Mouse (Mus musculus) cerebellum, adult 2 months (tissue): ENCODE measurements at regions not wholly inside any gene's neighbourhood (a gene's known extent, or its start where the extent isn't known, plus 50 kb on each side); places are given as distances from the start of the nearest gene placed in this dataset.

Experiments
- DNase-seq, 2 experiments: peaks; one replicate each; pipeline ENCODE4 v3.0.0; 2021
- H3K27ac ChIP-seq: fragments of 200-500 bp; 2 replicates; pipeline ENCODE4 v1.5.1; 2012; ENCODE audit warnings: low read length, control low read depth, inconsistent platforms; ENCODE audit not compliant: insufficient read depth
- H3K27me3 ChIP-seq: fragments of 200-500 bp; 2 replicates; pipeline ENCODE4 v1.6.1; 2012; ENCODE audit warnings: inconsistent platforms, mild to moderate bottlenecking, low read length, moderate library complexity; ENCODE audit not compliant: control insufficient read depth, insufficient read depth
- H3K4me1 ChIP-seq: fragments of 200-500 bp; 2 replicates; pipeline ENCODE4 v1.6.1; 2011; ENCODE audit warnings: low read length; ENCODE audit not compliant: control insufficient read depth, insufficient read depth
- H3K4me3 ChIP-seq: fragments of 200-500 bp; replicated peaks from 2 replicates; pipeline ENCODE3; 2011; ENCODE audit warnings: mild to moderate bottlenecking, low read depth, low read length, control low read depth; ENCODE audit not compliant: insufficient read depth
- CTCF ChIP-seq: fragments of 200-500 bp; IDR thresholded peaks from 2 replicates; pipeline ENCODE4 v1.5.1; 2011; ENCODE audit warnings: low read depth, mild to moderate bottlenecking, control low read depth, low read length, moderate library complexity, borderline replicate concordance; ENCODE audit not compliant: insufficient read depth
- POLR2A ChIP-seq: fragments of 200-500 bp; IDR thresholded peaks from 2 replicates; pipeline ENCODE4 v1.6.1; 2011; ENCODE audit warnings: low read length, control low read depth, borderline replicate concordance; ENCODE audit not compliant: insufficient read depth
- WGBS: fragments of 180-500 bp; shearing (Covaris S2); methylation state at CpG from one replicate; pipeline ENCODE4 v1.1.7; 2018; 5-methylcytosine and 5-hydroxymethylcytosine counted together

- Histone ChIP-seq H3K27ac (no peak overlapping the region), H3K4me1 (no peaks in the 10 kb centered on the region), H3K27me3 (no peaks in the 10 kb centered on the region), H3K4me3 (no peak overlapping the region)
- TF ChIP-seq CTCF (no peak), POLR2A (no peak)
- WGBS, result 84% methylated on average over 17 of the region's 17 CpGs
- DNase-seq, result no peak
These were observed 618.6 kb downstream of the Epha4 start for GRCm38 (mm10) chr1:76896152-76896864.

- 69% methylated on average over 6 of the region's 7 CpGs for WGBS
- no peak overlapping the region for H3K27ac ChIP-seq
These were observed 617.5 kb downstream of the Epha4 start for GRCm38 (mm10) chr1:76897431-76897830.

GRCm38 (mm10) chr1:76911472-76911871, 603.4 kb downstream of the Epha4 start:
- DNase-seq, result no peak
- TF ChIP-seq CTCF, result no peak
- no peak for TF ChIP-seq POLR2A
- H3K4me1 ChIP-seq, result no peaks in the 10 kb centered on the region
- no peaks in the 10 kb centered on the region for H3K27me3 ChIP-seq
- WGBS, result 96% methylated on average over 3 of the region's 3 CpGs
- H3K4me3 ChIP-seq, result no peak overlapping the region
- H3K27ac ChIP-seq, result no peak overlapping the region

More at GRCm38 (mm10) chr1:76897431-76897830, 617.5 kb downstream of the Epha4 start:
- no peak for DNase-seq
- H3K27me3 ChIP-seq, result no peaks in the 10 kb centered on the region
- H3K4me3 ChIP-seq, result no peak overlapping the region
- H3K4me1 ChIP-seq, result no peaks in the 10 kb centered on the region
- TF ChIP-seq POLR2A (no peak), CTCF (no peak)

- TF ChIP-seq POLR2A (no peak), CTCF (no peak)
- Histone ChIP-seq H3K4me3 (no peak overlapping the region), H3K27me3 (no peaks in the 10 kb centered on the region), H3K4me1 (no peaks in the 10 kb centered on the region), H3K27ac (no peak overlapping the region)
- DNase-seq, result no peak
- WGBS, result 77% methylated on average over 2 of the region's 2 CpGs
These were observed 595.3 kb downstream of the Epha4 start for GRCm38 (mm10) chr1:76919541-76919940.

GRCm38 (mm10) chr1:76920634-76921033, 594.3 kb downstream of the Epha4 start:
- Histone ChIP-seq H3K27ac (no peak overlapping the region), H3K4me3 (no peak overlapping the region), H3K27me3 (no peaks in the 10 kb centered on the region), H3K4me1 (no peaks in the 10 kb centered on the region)
- DNase-seq, result no peak
- TF ChIP-seq POLR2A (no peak), CTCF (no peak)

GRCm38 (mm10) chr1:76927041-76927440, 587.8 kb downstream of the Epha4 start:
- H3K4me1 ChIP-seq, result no peaks in the 10 kb centered on the region
- no peak for DNase-seq
- H3K27me3 ChIP-seq, result no peaks in the 10 kb centered on the region
- TF ChIP-seq POLR2A (no peak), CTCF (no peak)
- H3K27ac ChIP-seq, result no peak overlapping the region
- WGBS, result 90% methylated on average over 5 of the region's 5 CpGs
- H3K4me3 ChIP-seq, result no peak overlapping the region

- 95% methylated on average over 2 of the region's 2 CpGs for WGBS
- TF ChIP-seq CTCF, result no peak
- TF ChIP-seq POLR2A, result no peak
- H3K4me1 ChIP-seq, result no peaks in the 10 kb centered on the region
These were observed 586.9 kb downstream of the Epha4 start for GRCm38 (mm10) chr1:76928035-76928434.

GRCm38 (mm10) chr1:76933460-76933859, 581.4 kb downstream of the Epha4 start:
- TF ChIP-seq POLR2A (no peak), CTCF (no peak)
- no peak for DNase-seq
- WGBS, result 88% methylated on average over 4 of the region's 4 CpGs

More at GRCm38 (mm10) chr1:76928035-76928434, 586.9 kb downstream of the Epha4 start:
- DNase-seq, result no peak
- H3K27ac ChIP-seq, result no peak overlapping the region
- H3K27me3 ChIP-seq, result no peaks in the 10 kb centered on the region
- no peak overlapping the region for H3K4me3 ChIP-seq

More at GRCm38 (mm10) chr1:76933460-76933859, 581.4 kb downstream of the Epha4 start:
- Histone ChIP-seq H3K27ac (no peak overlapping the region), H3K27me3 (no peaks in the 10 kb centered on the region), H3K4me3 (no peak overlapping the region), H3K4me1 (no peaks in the 10 kb centered on the region)
